Mouse (Mus musculus): Measurements from ENCODE around the gene Rbfox3.
A peak's percentile ranks its signal among the peaks of the same experiment; 100 is the strongest.

Rbfox3 gene

DNA sequence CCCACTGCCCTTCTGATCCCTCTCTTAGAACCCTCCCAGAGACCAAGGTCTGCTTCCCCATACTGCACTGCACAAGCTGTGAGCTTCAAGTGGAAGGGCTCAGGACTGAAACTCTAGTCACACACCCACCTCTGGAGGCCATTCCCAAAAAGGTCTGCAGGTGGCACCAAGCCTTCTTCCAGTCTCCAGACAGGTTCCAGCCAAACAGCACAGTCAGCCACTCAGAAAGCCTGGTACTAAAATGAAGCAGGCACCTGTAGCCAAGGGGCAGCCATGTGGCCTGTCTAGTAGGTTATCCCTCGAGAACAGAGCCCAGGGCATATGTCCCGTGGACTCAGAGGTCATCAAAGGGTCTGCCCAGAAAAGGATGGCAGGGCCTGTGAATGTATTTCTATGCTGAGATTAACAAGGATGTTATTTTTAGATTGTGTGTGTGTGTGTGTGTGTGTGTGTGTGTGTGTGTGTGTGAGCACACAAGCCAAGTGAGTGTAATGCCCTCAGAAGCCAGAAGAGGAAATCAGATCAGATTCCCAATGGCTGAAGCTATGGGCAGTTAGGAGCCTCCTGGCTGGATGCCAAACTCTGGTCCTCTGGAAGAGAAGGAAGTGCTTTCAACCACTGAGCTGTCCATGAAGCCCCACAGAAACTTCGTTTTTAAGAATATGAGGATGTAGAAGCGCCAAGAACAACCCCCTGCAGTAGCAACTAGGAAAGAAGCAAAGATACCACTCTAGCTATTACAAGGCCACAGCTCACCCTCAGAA is at the start of gene Rbfox3:
Gene Rbfox3, minus strand, starts transcription at position 291 of the 764 bp plus-strand sequence.
- DNase-seq (ENCODE audit: low spot score in 2 of 2) = no peak

DNA sequence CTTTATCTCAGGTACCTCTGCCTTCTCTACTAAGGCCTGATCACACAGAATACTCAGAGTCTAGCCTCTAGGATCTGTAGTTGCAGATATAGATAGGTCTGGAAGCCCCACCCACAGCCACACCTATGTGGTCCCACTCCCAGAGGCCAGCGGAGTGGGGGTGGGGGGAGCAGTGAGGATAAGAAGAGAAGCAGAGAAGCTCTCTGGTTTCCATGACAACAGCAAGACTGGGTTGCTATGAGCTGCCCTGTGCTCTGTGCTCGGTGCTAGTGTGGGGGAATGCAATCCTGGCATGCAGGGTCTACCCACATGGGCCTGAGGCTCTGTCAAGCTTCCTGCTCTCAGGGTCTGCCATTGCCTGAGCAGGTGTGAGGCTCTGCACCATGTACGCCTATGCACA is 49.3 kb upstream of the Rbfox3 start:
- peak; percentile 52 to 55 for DNase-seq (ENCODE audit: low spot score in 2 of 2)

DNA sequence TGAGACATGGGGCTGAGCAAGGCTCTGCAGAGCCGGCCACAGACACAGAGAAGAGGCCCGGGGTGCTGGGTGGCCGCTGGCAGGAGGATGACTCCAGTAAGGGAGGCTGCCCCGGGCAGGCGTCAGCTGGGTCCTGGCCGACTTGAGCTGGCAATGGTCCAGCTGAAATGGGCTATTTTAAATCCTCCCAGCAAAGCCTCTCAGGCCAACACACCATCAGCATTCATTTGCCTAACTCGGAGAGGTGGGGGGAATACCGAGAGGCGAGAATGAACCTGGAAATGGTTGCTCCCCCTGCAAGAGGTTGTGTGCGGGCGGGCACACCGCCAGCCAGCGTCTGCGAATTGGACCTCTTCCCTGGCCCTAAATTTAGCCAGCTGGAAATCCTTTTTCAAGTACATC is 45.7 kb upstream of the Rbfox3 start:
- DNase-seq (ENCODE audit: low spot score in 2 of 2) = peak; percentile 35 to 73

DNA sequence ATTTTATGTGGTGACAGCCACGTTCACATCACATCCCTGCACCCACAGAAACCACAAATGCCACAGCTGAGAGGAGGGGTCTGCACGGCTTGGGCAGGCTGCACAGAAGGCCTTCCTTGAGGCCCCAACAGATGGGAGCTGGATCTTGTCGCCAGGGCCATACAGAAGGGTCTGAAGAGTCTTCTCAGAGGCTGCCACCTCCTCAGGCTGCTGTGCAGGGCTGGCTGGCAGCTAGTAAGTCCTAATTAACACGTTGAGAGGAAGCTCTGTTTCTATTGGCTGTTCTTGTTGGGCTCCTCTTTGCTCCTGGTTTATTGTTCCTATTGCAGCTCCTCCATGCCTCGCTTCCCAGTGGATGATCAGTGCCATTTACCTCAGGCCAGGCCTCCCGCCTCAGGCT is 43.6 kb upstream of the Rbfox3 start:
- DNase-seq (ENCODE audit: low spot score in 2 of 2) = no peak

DNA sequence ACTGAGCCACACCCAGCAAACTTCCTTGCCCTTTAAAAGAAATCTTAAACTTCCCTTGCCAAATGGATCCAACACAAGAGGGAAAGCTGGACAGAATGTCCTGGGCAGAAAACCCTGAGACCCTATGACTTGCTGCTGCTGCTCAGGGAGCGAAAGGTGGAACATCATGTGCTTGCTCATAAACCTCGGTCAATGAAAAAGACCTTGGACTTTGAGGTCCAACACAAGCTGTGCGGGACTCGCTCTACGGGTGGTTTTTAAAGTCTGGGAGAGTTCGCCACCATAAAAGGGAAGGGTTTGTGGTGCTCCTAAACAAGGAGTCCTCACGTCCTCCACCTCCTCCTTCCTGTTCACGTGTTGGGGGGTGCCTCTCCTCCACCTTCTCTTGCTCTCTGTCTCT is 34.5 kb upstream of the Rbfox3 start:
- no peak for DNase-seq (ENCODE audit: low spot score in 2 of 2)

DNA sequence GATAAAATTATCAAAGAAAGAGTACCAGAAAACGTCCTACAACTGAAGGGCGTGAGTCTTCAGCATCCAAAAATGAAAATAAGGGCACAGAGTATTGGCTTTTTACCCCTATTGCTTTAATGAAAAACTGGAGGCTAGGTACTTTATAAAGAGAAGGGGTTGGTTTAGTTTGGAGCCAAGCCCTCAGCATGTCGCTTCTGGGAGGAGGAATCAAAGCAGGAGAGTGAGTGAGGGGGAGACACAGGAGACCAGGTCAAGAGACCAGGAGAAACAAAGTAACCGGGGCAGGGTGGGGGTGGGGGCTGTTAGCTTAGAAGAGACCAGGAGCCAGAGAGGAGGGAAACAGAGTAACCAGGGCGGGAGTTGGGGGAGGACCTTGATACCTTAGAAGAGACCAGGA is 29.9 kb upstream of the Rbfox3 start:
- DNase-seq (ENCODE audit: low spot score in 2 of 2) = no peak

DNA sequence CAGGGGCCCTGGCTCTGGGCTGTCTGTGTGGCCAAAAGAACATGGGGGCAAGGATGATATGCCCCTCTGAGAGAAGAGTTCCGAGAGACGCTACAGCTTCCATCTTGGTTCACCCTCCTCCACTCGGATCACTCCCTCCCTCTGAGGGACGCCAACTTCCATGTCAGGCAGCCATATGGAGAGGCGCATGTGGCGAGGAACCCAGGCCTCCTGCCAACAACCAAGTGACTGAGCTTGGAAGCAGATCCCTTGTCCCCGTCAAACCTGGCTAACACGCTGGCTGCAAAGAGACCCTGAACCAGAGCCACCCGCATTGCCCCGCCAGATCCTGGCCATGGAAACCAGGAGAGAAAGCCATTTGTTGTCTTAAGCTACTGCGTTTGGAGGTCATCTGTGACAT is 29.1 kb upstream of the Rbfox3 start:
- DNase-seq (ENCODE audit: low spot score in 2 of 2) = peak in 1 of 2 experiments; percentile 80

DNA sequence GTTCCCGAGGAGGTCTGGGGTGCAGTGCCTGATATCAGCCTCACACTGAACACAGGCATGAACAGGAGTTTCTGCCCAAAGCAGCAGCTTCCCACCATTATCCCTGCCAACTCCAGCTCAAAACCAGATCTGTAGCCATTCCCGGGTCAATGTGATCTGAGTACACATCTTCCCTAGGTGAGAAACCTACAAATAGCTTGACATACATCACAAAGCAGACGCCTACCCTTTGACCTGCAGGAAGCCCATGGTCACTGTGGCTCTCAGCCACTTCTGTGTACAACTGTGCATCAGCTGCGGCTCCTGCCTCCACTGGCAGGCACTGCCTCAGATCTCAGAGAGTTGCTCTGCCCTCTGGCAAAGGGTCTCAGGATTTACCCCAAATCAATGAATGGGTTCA is 28.3 kb upstream of the Rbfox3 start:
- no peak for DNase-seq (ENCODE audit: low spot score in 2 of 2)

DNA sequence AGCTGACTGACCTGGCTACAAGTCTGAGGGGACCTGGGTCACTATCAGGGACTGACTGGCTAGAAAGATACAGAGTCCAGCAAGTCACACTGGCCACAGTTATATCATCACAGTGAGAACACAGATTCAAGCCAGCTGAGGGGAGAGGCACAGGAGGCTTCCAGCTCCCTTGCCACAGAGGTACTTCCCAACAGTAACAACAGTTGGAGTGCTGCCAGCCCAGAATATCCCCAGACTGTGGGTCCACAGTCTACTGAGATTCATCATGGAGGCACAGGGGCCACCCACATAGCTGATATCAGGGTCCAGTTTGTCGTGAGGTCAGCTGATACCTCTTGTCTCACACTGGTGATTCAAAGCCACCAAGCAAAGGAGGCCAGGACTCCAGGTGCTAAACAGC is 23.5 kb upstream of the Rbfox3 start:
- no peak for DNase-seq (ENCODE audit: low spot score in 2 of 2)

DNA sequence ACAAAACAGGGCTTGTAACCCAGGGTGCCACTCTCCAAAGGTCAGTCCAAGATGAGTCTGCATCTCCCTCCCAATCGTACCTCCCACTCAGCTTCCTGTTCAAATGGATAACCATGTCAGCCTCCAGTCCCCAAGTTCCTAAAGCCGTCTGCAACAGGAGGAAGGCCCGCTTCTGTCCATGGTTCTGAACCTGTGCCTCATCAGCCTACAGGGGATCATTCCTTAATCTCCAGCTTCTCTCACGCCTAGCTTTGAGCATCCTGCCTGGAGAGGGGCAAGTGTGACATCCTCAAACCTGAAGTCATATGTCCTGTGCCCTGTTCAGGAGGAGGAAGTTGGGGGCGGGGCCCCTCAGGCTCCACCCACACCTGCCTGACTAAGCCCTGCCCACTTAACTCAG is 15.7 kb upstream of the Rbfox3 start:
- DNase-seq (ENCODE audit: low spot score in 2 of 2) = no peak

DNA sequence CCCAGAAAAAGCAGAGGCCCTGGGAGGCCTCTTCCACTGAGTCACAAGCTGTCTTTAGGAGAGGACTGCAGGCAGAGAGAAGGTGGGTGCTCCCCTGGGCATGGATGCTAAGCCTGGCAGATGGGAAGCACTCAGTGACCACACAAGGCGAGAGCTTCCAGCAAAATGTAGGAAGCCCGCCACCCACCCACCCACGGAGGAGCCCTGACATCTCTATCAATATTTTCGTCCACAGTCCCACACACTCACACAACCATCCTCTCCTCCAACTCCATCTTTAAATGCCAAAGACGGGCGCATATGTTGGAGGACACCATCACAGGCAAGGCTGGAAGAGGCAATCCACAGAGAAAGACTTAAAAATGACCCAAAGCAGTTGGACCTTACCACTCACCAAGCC is 10.5 kb upstream of the Rbfox3 start:
- DNase-seq (ENCODE audit: low spot score in 2 of 2) = no peak

DNA sequence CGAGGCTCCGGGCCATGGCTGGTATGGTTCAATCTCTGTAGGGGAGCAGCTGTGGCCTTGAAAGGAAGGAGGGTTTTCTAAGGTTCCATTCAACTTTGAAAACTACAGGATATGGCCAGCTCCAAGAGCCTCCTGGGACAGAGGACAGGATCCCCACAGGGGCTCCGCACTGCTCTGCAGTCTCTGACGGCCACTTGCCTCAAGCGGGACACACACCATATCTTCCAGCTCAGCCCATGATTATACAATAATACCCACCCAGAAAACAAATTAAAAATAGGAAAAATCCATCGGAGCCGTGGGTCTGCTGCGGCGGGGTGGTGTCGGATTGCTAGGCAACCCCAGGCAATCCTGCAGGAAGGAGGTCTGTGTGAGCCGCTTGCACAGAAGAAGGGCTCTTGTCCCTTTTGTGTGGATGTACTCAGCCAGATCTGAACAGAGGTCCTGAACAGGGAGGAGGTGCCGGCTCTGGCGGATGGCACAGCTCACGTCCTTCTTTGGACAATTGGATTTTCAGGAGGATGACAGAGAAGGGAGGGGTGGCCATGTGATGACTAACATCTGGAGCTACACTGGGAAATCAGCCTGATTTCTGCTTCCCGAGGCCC is 5.1 kb upstream of the Rbfox3 start:
- DNase-seq (ENCODE audit: low spot score in 2 of 2) = no peak

DNA sequence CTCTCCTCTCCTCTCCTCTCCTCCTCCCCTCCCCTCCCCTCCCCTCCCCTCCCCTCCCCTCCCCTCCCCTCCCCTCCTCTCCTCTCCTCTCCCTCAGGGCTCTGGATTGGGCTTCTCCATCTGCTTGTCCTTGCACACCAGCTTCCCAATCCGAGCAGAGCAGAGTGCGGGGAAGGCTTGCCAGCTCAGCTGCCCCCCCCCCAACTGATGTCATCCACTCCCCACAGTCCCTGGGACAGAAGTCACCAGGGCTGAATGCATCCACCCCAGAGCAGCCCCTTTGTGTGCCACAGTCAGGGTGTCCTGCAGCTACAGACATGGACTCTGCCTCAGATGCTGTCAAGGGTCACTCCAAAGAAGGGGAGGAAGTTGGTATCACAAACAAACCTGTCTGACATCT is 4.5 kb upstream of the Rbfox3 start:
- DNase-seq (ENCODE audit: low spot score in 2 of 2) = no peak

DNA sequence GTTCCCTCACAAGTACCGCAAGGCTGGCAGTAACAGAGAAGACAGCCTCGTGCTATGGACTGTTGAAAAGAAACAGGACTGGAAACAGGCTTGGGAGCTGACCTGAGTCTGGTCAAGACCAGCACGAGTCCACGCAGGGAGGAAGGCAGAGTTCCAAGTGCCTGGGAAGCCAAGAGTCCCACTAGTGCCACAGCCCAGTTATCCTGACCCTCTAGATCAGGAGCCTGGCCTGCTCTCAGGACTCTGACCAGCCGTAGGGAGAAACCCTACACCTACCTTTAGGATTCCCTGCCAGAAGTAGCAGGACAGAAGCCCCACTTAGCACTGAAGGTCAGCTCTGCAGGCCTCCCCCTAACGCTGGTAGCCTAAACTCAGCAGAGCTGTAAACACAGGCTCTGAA is 1.3 kb upstream of the Rbfox3 start:
- no peak for DNase-seq (ENCODE audit: low spot score in 2 of 2)

DNA sequence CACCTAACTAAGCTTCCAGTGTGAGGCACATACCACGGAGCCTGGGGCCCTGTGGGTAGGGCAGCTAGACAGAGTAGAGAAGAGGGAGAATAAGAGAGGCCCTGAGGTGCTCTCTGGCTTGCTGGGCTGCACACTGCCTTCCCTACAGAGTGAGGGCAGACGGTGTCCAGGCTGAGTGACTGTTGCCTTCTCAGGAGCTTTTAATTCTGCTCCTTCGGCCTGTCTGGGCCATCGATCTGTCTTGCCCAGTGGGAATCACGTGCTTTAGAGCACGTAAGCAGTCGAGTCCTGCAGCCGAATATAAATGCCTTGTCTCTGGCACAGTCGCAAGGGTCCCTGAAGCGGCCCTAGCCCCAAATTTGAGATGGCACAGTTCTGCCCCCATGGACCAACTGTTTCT is 641 bp downstream of the Rbfox3 start:
- DNase-seq (ENCODE audit: low spot score in 2 of 2) = no peak

DNA sequence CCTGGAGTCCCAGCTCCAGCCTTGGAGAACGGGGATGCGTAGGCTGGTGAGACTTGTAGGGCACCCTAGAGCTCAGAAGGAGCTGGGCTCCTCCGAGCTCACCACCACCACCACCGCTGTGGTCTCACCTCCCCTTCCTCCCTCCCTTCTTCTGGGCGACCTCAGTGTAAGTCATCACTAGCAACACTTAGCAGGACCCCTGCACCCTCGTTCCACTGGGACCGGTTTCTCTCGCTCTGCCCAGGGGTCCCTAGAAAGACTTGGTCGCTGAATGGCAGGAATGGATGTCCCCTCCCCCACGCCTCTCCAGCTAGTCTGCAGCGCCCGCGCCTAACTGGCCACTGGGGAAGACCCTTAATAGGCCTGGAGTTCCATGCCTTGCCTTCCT is 1.6 kb downstream of the Rbfox3 start:
- no peak for DNase-seq (ENCODE audit: low spot score in 2 of 2)

DNA sequence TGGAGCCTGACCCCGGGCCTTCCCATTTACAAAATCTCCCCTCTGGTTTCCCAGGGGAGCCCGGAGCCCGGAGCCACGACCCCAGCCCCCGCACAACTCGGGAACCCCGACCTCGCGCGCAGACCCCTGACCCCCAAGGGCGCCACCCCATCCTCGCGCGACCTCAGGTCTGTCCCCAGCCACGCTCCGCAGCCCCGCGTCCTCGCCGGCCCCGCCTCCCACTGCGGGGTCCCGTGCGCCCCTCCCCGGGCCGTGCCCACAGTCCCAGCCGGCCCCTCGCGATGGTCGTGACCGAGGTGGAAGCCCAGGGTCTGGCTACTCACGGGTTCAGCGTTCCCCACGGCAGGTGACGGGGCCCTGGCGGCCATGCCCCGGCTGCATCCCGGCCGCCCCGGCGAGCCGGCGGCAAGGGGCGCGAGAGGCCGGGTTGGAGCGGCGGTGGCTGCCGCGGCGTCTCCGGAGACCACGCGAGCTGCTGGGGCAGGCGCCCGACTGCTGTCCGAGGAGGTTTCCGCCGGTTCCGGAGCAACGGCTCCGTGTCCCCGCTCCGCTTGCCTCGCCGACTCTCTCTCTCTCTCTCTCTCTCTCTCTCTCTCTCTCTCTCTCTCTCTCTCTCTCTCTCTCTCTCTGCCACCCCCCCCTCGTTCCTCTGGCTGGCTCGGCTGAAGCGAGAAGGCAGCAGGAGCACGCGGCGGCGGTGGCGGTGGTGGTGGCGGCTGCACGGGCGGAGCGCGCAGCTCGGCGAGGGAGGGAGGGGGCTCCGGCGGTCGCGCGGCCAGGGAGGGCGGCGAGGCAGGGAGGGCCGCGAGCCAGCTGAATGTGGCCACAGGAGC is 2.2 kb downstream of the Rbfox3 start:
- no peak for DNase-seq (ENCODE audit: low spot score in 2 of 2)

DNA sequence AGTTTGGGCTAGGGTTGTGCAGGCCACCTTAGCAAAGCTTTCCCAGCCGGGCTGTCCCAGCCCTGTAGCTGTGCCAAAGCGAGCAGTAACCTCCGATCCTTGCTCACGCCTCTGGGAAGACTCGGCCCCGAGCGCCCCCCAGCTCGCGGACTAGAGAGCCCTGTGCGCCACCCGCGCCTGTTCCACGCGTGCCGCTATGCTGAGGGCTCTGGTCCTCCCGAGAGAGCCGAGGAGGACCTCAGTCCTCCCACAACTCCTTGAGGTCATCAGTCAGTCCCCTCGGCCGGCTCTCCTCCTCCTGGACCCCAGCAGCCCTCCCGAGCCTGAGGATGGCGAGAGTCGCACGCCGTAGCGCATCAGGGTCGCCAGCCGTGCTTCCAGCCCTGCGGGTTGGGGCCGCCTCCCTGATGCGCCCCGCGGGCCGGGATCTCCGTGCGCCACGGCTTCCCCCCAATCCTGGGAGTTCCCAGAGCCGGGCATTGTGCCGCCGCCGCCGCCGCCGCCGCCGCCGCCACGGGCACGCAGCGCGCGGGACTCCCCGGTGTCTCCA is 2.9 kb downstream of the Rbfox3 start:
- DNase-seq (ENCODE audit: low spot score in 2 of 2) = no peak

DNA sequence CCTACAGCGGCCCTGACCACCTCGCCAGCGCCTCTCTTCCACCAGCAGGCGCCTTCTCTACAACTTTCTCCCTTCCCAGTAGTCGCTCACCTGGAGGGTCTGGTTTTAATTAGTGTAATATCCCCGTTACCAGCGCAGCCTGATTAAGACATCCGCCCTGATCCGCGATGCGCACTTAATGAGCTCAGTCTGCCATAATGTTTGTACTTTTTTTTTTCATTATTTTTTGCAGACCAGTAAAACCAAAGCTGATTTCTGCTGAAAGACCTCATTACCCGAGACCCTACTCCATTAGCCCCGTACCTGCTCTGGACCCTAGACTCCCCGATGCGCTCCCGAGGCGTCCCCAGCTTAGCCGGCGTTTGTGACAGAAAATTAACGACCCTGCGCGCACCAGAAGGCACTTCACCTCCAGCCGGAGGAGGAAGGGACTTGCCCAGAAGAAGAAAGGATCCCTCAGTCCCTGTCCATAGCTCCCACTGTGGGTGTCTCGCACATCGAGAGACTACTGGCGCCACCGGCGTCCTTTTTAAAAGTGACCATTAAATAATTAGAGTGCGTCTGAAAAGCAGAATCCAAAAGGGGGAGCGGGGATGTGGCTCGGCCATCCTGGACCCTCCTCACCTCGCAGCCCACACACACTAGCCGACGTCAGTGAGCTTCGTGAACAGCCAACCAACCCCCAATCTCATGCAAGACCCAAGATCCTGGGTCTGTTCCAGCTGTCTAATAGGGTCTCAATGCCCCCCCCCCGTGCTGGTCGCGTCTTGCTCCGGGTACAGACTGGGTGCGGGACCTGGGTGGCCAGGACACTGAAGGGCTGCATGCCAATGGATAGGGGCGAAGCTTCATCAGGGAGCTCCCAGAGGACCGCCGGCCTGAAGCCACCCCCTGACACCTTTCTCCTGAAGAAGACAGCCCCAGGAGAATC is 3.7 kb downstream of the Rbfox3 start:
- no peak for DNase-seq (ENCODE audit: low spot score in 2 of 2)

DNA sequence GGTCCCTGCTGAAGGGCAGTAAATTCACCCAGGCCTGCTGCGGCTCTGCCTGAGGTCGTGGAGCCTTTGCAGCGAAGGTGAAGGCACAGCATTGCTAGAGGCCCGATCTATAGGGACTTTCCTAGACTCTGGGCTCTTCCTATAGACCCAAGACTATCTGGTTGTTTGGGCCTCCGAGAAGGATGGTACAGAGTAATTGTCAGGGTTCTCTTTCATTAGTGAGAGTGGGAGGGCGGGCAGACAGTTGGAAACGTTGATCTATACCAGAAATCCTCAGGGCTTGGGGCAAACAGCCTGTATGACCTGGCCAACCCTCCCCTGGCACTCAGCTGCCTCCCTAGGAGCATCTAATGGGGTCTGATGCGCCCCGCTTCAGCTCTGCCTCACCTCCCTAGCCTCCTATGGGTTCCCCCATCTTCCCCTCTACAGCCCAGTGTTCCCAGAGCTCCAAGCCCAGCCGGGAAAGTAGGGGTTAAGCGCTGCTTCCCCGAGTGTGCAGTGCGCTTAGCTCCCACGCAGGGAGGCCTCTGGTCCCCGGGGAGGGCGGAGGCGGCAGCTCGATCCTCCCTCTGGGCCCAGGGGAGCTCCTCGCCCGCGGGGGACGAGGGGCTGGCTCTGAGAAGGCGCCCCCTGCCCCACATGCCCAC is 4.5 kb downstream of the Rbfox3 start:
- DNase-seq (ENCODE audit: low spot score in 2 of 2) = peak in 1 of 2 experiments; percentile 66

Measured in left cerebral cortex, adult 9 months (tissue).